Mouse (Mus musculus) cerebellum, adult 11 months (tissue): ENCODE measurements at regions not wholly inside any gene's neighbourhood (a gene's known extent, or its start where the extent isn't known, plus 50 kb on each side); places are given as distances from the start of the nearest gene placed in this dataset.

ENCODE experiments used
- DNase-seq: peaks from one replicate; pipeline ENCODE4 v3.0.0; 2022

DNA sequence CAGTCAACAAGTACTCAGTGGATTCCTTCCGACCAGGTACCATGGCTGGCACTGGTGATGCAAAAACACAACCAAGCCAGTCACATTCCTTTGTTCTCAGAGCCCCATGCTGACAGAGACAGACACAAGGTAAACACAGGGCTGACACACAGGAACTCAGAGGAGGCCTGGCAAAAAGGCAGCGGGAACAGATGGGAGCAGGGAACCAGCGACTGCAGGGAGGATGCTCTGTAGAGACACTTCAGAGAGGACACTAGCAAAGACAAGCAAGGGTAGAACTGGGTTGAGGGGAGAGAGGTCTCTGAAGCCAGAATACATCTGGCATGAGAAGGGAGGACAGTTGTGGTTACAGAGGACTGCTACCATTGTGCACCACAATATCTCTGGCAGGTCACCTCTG lies 133.6 kb downstream of the Tex36 start:
- peak; percentile 87 for DNase-seq

DNA sequence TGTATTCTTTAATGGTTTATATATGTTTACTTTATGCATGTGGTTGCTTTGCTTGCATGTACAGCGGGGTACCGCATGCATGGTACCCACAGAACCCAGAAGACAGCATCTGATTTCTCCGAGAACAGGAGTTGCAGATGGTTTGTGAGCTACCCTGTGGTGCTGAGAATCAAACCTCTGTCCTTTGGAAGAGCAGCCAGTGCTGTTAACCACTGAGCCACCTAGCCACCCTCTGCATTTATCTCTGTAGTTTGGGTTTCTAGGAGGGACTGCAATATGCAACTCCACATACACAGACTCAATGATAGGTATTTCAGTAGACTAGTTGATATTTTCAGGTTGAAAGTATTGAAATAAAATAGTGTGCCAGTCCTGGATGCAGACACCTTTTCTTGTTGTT lies 134.4 kb downstream of the Tex36 start:
- no peak for DNase-seq

DNA sequence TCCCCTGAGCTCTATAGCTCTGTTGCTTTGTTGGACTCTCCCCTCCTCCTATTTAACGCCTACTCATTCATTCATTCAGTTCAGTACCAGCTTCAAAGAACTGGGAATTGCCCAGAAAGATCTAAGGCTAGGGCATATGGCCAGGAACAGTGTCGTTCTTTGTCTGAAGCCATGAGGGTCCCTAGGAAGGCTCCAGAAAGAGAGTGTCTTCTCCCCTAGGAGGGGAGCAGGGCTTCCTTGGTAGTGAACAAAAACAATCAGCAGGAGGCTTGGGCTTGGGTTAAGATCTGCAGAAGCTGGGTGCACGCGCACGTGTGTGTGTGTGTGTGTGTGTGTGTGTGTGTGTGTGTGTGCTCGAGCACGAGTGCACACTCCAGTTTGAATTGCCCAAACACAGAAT lies 142.7 kb downstream of the Tex36 start:
- DNase-seq, result no peak

DNA sequence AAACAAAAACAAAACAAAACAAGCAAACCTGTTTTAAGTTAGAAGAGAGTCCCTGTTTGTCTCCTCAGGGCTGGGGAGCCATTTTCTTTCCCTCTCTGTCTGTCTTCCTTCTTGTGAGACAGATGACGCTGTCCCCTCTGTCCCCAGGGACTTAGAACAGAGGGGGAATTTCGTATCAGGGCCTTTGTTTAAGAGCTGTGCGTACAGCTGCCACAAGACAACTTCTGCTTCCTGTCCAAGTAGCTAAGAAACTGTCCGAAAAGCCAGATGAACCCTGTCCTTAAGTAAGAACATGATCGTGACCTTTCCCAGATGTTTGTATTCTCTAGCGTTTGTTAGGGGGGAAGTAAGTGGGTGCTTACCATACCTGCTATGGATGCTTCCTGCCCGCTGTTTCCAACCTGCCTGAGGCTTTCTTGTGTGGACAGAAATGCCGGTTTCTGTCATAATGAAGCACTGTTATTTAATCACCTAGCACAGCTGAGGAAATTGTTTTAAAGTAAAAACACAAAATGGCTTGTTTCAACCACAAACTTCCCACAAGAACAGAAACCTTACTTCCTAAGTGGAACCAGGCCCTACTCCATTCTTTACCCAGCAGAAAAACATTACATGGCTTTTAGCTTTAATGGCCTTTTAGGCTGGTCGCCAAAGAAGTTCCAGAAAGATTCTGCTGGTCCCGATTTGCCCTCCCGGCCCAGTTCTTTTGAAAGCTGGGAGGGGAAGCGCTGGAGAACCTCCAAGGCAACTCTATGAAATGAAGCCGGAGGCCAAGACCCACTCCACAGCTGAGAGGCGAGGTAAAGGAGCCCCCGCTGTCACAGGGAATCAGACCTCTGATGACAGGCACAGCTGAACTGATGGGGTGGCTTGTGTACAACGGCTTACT lies 144.3 kb downstream of the Tex36 start:
- no peak for DNase-seq

DNA sequence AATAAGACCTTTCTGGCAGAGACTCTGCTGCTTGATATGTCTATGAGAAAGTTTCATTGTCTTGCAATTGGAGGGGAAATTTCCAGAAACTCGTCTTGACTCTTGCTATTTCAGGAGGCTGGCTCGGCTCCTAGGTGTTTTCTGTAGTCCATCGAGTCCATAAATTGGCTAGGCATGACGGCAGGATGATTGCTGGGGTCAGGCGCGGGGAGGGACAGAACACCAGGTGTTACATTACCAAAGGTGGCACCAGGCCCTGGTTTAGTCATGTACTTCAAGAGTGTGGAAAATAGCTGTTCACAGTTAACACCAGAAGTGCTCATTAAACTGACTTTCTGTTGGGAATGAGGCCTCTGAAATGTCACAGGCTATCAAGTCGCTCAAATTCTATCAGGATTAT lies 151.7 kb downstream of the Tex36 start:
- peak; percentile 36 for DNase-seq

DNA sequence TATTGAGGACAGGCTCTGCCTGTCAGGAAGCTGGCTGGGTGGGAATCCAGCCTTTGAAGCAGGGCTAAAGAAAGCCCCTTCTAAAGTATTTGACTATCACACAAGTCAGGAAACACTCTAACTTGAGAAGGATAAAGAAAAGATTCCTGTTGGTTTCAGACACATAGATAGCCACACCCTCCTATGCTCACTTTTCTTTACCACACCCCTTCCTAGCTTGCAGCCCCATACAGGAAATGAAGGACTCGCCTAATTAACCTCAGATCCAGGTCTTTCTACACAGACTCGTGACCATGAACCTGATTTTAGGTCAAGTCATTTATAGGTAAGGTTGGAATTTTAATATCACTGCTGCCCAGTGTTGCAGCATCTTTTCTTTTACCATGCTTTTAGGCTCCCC lies 154.9 kb downstream of the Tex36 start:
- DNase-seq, result no peak

DNA sequence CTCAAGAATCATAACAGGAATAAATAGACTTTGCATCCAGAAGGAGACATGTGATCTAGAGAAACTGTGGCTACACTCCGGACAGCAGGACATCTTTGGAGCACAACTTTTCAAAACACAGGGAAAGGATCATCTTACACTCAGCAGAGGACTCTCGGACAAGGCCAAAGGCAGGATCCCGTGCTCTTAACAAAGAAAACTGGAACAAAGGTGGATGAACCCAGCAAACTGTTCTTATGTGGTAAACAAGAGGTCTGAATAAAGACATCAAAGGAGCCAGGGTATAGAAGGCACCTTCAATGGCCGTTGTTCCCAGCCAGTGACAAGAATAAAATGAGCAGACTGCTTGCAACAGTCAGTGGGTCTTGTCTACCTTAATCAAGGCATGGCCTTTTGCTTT lies 160.3 kb downstream of the Tex36 start:
- DNase-seq, result no peak

DNA sequence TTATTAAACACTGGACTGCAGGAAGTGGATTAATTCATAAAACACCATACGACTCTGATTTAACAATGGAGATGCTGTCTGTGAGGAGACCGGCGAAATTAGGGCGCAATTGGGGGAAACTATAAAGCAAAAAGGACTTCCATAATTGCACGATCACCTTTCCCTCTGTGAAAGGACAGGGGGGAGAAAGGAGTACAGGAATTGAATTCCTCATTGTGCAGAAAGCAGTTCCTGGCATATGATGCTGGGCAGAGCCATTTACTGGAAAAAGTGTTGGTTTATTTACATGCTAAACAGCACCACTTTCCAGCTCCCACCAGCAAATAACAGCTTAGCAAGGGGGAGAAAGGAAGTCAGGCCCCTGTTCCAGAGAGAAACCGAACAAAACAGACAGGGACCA lies 160.8 kb downstream of the Tex36 start:
- DNase-seq, result no peak

DNA sequence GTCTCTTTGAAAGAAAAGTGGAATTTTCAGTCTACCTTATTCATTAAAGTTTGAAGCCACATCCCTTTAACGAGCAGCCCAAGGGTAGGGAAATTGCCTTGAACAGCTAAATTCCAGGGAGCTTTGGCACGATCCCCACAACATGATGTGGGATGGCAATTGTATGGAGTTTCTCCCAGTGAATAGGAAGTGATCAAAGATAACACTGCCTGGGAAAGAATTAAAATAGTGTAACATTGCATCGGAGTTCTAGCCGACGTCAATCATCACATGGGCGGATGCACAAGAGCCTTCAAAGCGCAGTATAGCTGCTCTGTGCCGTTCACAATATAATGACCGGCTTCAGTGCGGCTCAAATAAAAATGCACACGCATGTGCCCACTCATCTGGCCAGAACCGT lies 161.2 kb downstream of the Tex36 start:
- no peak for DNase-seq

DNA sequence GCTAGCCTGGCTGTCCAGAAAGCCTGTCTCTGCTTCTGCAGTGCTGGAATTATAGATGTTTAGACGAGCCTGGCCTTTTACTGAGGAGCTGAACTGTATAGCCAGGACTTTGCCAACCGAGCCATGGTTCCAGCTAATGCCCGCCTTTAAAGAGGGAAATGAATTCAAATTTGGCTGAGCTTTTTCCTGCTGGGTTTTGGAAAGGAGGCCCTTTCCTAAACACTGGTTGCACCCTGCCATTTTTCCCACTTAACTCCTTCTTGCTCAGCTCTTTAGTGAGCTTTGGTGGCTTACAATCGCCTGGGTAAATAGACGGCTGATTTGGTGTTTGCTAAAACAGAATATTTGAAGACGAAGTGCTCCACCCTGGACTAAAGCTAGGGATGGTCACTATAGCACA lies 161.9 kb downstream of the Tex36 start:
- DNase-seq, result no peak

DNA sequence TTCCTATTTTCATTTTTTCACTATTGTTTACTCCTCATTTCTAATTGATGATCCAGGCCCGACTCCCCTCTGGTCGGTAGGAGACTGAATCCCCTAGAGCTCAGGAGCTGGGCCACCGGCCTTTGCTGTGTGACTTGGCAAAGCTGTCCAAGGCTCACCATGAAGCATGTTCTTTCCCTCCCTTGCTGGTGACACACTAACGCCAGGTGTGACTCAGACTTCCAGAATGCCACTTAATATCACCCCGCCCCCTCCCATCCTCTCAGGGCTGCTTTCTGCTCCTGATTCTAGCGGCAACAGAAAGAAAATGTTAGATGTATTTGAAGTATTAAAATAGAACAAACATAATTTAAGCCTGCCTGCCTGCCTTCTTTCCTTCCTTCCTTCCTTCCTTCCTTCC lies 163.3 kb downstream of the Tex36 start:
- no peak for DNase-seq

DNA sequence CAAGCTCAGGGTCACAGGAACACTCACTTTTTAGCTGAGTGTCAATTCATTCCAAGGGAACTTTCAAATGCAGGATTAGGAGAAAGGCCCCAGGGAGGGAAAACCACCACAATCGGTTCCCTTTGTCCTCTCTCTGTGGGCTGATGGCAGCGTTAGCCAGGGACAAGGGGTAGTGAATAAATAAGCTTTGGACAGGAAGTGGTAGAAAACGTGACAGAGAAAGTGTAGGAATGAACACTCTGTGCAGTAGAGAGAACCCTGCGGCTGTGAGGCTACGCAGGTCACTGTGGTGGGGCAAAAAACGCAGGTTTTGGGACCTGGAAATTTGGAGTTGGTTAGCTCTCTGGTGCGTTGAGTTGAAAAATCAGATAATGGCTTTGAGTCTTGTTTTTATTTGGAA lies 164.1 kb downstream of the Tex36 start:
- no peak for DNase-seq

DNA sequence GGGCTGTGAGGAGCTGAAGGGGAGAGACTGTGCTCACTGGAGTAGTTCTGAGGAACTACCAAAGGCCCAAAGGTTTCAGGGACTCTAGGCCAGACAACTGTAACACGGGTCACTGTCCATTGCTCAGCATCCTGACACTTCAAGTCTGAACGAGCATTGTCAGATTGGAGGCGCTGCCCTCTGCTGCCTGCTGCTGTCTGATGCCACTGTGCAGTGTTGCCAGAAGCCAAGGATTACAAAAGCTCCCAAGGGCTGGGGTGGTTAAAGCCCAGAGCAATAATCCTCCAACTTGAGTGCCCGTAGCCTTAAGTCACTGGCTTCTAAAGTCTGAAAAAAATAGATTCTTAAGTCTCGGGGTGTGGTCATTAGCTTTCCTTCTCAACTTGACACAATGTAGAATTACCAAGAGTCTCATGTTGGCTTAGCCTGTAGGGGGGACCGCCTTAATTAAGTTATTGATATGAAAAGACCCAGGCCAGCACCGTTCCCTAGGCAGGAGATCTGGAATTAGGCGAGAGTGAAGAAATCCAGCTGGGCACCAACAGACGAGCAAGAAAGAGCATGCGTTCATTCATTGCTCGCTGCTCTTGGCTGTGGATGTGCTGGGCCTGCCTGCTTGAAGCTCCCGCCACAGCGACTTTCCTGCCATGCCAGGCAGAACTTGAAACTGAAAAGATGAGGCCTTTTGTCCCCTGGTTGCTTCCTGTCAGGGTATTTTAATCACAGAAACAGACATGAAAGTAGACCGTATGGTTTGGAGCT lies 166.2 kb downstream of the Tex36 start:
- DNase-seq, result no peak

DNA sequence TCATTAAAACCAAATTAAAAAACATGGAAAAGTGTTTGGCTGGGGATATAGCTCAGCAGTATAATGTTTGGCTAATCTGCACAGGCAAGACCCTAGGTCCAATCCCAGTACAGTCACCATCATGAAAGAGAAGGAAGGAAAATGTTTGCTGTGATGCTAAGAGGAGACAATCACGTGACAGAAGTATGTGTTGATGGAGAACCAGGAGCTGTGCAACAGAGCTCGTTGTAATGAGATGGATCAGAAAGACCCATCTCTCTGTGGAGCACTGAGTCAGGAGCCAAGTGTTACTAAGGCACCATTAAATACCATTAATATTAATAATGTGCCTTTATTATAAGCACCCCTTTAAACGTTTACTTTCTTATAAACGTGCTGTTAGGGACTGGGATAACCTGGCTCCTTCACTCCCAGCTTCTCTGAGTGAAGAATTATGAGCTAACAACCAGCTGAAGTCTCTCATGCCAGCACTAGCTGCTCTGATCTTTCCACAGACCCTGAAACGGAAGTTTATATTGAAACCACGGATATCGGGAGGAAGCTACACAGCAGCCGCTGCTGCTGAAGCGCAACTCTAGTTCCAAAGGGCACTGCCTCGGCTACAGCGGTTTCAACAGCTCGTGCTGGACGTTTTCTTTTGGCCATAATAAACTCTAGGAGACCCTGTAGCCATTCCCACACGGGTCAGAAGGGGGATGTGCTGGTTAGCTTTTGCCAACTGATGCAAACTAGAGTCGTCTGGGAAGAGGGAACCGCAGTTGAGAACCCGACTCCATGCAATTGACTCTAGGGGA lies 167.7 kb downstream of the Tex36 start:
- DNase-seq, result no peak

DNA sequence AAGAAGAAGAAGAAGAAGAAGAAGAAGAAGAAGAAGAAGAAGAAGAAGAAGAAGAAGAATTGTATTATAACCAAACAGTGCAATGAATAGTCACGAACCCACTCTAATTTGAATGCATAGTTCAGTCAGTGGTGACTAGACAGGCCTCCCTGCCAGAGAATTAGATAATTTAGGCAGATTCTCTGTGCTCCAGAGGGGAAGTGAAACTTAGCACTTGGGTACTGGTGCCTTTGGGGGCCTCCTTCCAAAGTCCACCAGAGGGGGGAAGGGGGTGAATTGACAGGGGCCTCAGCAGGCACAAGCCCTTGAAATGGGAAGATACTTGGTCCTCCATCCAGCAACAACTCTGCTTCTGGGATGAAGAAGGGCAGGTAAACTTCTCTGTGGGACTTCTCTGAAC lies 169.6 kb downstream of the Tex36 start:
- no peak for DNase-seq

DNA sequence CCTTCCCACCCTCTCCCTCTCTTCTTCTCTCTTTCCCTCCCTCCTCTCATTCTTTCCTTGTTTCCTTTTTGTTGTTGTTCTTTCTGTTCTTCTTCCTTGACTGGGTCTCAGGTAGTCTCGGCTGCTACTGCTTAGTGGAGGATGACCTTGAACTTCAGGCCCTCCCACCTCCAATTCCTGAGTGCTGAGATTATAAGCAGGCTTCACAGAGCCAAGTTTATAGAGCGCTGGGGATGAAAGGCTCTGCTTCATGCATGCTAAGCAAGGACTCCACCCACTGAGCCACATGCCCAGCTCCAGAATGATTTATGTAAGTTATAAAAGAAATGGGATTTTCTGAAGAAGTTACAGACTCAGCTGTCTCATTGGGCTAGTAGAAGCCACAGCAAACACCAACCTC lies 199.9 kb downstream of the Tex36 start:
- no peak for DNase-seq

DNA sequence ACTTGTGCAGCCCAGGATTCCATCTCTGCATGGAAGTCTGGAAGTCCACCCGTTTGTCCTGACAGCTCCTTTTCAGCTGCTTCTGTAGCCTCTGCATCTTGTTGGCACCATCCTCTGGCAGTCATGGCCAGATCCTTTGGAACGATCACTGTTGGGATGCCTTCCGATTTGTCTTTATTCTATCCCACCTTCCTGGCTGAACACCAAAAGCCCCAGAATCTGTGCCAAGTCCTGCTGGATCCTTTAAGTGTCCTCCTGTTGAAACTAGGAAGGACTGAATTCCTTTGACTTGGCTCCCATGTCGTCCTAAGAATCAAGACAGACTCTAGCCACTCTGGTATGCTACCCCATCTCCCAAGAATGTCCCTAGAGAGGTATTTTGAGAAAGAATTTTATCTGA lies 201.3 kb downstream of the Tex36 start:
- no peak for DNase-seq

DNA sequence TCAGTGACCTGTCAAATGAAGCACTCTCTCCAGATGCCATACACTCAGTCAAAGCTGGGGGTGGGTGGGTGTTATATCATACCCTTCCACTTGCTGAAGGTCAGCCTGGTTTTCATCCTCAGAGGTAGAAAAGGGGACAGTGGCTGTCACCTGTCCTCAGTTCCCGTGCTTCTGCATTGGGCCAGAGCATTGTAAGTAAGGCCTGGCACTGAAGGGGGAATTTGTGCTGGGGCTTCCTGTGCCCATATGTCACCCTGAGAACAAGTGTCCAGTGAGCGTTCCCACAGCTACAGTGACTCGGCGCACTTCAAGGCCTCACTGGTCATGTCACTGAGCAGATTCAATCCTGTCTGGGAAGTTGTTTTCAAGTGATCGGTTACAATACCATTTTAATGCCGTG lies 213.2 kb downstream of the Tex36 start:
- DNase-seq, result peak; percentile 47

DNA sequence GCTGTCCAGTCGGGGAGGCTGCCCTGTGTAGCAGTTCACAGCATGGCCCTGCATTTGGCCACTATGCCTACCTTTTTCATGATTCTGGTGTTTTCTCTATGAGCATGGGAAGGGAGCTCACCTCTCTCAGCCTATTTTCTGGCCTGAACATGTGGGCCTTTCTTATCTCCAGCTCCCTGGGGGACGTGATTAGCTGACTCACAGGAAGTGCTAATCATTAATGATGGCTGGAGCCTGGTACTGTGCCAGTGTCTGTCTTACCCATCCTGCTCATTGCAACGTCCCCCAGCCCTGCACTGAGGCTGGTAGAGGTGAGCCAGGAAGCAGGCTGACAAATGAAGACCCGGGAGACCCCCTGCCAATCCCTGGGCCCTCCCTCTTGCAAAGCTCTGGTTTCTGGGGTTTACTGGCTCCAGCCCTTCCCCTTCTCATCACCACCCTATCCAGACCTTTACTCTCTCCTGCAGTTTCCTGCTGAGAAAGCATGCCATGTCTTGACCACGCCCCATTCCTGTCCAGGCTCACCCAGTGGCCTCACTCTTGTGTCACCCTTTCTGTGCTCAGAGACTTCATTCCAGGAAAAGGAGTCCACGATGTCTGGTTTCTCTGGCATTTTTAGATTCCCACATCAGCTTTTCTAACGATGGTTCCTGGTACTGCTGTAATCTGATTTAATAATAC lies 219.8 kb downstream of the Tex36 start:
- no peak for DNase-seq

DNA sequence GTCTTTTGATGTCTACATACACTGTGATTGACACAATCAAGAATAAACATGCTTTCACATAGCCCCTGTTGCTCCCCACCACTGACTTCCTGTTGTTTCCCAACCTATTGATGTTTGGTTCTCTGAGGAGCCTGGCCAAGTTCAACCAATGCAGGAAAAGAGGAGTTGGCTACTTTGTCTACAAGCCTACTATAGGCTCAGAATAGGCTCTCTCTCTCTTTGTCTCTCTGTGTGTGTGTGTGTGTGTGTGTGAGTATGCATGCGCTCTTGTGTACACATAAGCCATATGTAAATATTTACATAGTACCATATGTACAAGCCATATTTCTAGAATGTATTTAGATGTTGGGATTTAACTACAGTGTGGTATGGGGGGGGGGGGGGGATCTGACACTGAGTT lies 222.6 kb downstream of the Tex36 start:
- DNase-seq, result no peak

DNA sequence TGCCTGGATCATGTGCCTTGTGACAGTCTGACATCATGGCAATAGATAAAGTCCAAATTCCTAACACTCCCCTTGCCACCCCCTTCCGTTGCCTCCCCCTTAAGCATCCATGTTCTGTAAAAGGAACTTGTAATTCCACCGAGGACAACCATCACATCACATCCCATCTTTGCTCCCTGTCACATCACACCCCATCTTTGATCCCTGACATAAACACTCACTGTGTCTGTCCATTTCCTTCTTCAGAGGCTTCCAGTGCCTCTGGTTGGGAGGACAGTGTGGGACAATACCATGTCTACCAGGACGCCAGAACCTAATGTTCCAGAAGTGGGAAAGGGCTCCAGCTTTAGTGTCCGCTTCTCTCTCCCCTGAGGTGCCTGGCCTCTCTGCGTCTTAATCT lies 223.6 kb downstream of the Tex36 start:
- DNase-seq, result no peak

DNA sequence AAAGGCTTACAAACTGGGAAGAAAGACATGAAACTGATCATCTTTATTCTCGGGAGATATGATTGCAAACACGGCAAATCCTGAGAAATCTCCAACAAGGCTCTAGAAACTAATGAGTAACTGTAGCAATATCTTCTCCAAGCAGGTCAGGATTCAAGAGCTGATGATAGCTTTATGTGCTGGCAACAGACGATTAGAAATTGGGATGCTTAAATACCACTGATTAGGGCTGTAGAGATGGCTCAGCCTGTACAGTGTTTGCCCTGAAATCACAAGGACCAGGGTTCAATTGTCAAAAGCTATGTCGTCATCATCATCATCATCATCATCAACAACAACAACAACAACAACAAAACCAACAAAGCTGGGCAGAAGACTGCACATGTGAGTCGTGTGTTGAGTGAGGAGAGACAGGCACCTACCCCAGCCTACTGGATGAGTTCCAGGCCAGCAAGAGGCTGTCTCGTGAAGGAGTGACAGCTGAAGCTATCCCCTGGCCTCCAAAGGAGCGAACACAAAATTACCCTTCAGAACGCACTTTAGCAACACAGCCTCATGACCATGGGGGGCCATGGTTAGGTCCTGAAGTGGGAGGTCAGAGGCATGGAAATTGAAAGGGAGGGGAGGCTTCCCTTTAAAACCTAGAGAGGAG lies 225.0 kb downstream of the Tex36 start:
- DNase-seq, result no peak

DNA sequence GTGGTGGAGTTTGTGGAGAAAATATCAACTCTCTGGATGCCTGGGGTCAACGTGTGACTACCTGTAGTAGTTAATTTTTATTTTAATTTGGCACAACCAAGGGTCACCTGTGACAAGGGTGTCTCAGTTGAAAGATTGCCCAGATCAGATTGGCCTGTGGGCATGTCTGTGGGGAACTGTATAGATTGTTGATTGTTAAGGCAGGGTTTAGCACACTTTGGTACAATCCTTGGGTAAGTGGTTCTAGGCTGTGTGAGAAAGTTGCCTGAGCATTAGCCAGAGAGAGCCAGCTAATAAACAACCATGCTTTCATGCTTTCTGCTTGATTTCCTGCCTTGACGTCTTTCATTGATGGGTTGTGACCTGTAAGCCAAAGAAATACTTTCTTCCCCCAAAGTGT lies 229.3 kb downstream of the Tex36 start:
- DNase-seq, result no peak
